Mouse (Mus musculus) lung, embryonic 14.5 days (tissue): Measurements from ENCODE around the gene Astn2. TPM values are rescaled to one million over a fixed set of nuclear protein-coding genes. Genes with fewer than 3 reads are reported as not detected.

Source experiments
- ATAC-seq: fragments of 200-750 bp; cut with Nextera tagmentation; 2 replicates; pipeline ENCODE4 v1.8.0; 2017; ENCODE audit warnings: mild to moderate bottlenecking, moderate TSS enrichment, moderate library complexity; ENCODE audit not compliant: insufficient read depth
- DNase-seq: peaks from one replicate; pipeline ENCODE4 v3.0.0-alpha.2; 2015
- H3K27ac ChIP-seq: fragments of 300-500 bp; sonication (generic); 2 replicates; pipeline ENCODE4 v1.5.1; 2014; ENCODE audit warnings: low read depth, mild to moderate bottlenecking, moderate library complexity
- H3K27me3 ChIP-seq: fragments of 300-500 bp; sonication (generic); 2 replicates; pipeline ENCODE4 v1.6.1; 2014; ENCODE audit warnings: low read length, control low read depth; ENCODE audit not compliant: insufficient read depth
- H3K36me3 ChIP-seq: fragments of 300-500 bp; sonication (generic); 2 replicates; pipeline ENCODE4 v1.6.1; 2014; ENCODE audit warnings: control low read depth; ENCODE audit not compliant: insufficient read depth
- H3K4me1 ChIP-seq: fragments of 300-500 bp; sonication (generic); 2 replicates; pipeline ENCODE4 v1.6.1; 2014; ENCODE audit warnings: antibody characterized with exemption, control low read depth; ENCODE audit not compliant: insufficient read depth
- H3K4me2 ChIP-seq: fragments of 300-500 bp; sonication (generic); 2 replicates; pipeline ENCODE4 v1.6.1; 2014; ENCODE audit warnings: mild to moderate bottlenecking
- H3K4me3 ChIP-seq: fragments of 300-500 bp; sonication (generic); 2 replicates; pipeline ENCODE4 v1.5.1; 2014; ENCODE audit warnings: low read depth, low read length
- H3K9ac ChIP-seq: fragments of 300-500 bp; sonication (generic); 2 replicates; pipeline ENCODE4 v1.6.1; 2014
- H3K9me3 ChIP-seq: fragments of 300-500 bp; sonication (generic); 2 replicates; pipeline ENCODE4 v1.6.1; 2016; ENCODE audit warnings: low read depth, low read length, control low read depth
- CTCF ChIP-seq: IDR thresholded peaks from 2 replicates; pipeline ENCODE4 v1.5.1; 2016; ENCODE audit warnings: antibody characterized with exemption, low read depth
- WGBS: fragments of 180-500 bp; shearing (Covaris S2); extraction: QIAGEN DNeasy Blood & Tissue Kit; methylation state at CpG from one replicate; pipeline ENCODE4 v1.1.7; 2014; 5-methylcytosine and 5-hydroxymethylcytosine counted together
- polyA plus RNA-seq: library from polyadenylated mRNA; unstranded; fragments of >200 nt; fragmentation: Nextera tagmentation; extraction: Ambion mirVana; gene quantifications from 2 replicates; pipeline ENCODE4 v1.2.1, GENCODE M21; 2014

The Astn2 gene
- polyA plus RNA-seq, 1 experiment from 2014 or later, result 1.1 TPM

DNA sequence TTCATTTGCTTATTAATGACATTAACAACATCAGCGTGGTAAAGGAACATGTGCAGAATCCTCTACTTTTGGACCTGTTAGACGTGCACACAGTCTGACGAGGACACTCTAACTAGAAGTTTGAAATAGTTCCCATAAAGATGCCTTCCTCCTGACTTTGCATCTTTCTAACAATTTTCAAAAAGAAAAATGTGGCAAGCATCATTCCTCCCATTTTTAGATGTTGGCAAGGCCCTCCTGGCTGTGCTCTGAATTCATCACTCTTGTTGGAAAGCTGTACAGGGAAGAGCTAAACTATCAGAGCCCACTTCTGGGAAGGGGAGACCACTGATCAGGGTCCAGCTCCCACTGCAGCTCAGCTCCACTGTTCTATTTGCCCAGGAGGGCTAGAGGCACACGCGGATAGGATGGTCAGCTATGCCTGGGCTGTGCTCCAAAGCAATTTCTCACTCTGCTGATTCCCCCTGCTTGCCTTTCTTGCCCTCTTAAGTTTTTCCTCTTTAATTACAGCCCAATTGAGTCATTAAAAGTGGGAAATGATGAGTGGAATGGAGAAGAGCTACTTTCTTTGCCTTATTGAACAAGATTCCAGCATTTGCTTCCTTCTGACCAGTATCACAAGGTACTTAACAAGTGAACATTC lies 630.9 kb downstream of the Astn2 start:
- Histone ChIP-seq H3K4me3 (no peak overlapping the region), H3K9ac (no peak overlapping the region), H3K27ac (no peak overlapping the region), H3K36me3 (no peaks in the 10 kb centered on the region), H3K27me3 (no peaks in the 10 kb centered on the region), H3K4me2 (no peak overlapping the region), H3K9me3 (no peaks in the 10 kb centered on the region), H3K4me1 (no peaks in the 10 kb centered on the region)
- 73% methylated on average over 5 of the region's 5 CpGs for WGBS
- DNase-seq (no peak), ATAC-seq (no peak)
- no peak for TF ChIP-seq CTCF

DNA sequence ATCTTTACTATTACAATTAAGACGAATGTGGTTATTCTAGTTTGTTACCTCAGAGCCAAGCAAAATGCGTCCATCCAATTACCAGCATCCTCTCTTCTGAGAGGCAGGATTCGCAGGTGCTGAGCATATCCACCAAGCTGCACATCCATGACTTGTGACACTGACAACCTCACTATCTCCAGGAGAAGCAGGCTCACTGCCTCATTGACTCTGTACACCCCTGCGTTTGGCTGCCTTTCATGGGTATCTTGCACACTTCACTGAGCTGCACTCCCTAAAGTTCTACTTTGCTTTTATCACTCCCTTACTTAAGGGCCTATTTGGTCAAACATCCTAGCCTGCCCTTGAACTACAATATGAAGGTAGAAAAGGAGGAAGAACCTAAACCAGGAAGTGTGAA lies 633.5 kb downstream of the Astn2 start:
- no peak for TF ChIP-seq CTCF
- H3K9me3 ChIP-seq, result no peaks in the 10 kb centered on the region
- DNase-seq, result no peak
- ATAC-seq, result no peak
- WGBS, result 87% methylated on average over 4 of the region's 4 CpGs
- no peaks in the 10 kb centered on the region for H3K36me3 ChIP-seq
- H3K4me3 ChIP-seq, result no peak overlapping the region
- H3K4me1 ChIP-seq, result no peaks in the 10 kb centered on the region
- H3K4me2 ChIP-seq, result no peak overlapping the region
- H3K27me3 ChIP-seq, result no peaks in the 10 kb centered on the region
- no peak overlapping the region for H3K9ac ChIP-seq
- no peak overlapping the region for H3K27ac ChIP-seq

DNA sequence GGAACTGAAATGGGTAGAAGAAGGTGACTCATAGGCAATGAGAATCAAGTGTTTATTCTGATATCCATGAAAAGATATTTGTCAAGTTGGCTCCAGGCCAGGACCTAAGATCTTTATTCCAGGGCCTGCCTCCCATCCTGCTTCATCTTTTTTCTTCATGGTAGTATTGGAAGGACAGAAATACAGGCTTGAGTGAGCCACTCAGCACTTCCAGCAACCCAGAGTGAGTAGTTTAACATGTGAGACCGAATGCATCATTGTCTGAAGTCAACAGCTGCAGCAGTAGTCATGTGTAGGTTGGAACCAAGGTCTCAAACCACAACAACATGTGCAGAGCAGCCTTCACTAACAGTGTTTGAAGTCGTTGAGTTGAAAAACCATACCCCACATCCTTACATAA lies 636.5 kb downstream of the Astn2 start:
- WGBS, result 45% methylated on average over 2 of the region's 2 CpGs
- Histone ChIP-seq H3K4me1 (no peaks in the 10 kb centered on the region), H3K27ac (no peak overlapping the region), H3K36me3 (no peaks in the 10 kb centered on the region), H3K9ac (no peak overlapping the region), H3K4me2 (no peak overlapping the region), H3K4me3 (no peak overlapping the region), H3K9me3 (no peaks in the 10 kb centered on the region), H3K27me3 (no peaks in the 10 kb centered on the region)
- DNase-seq (no peak), ATAC-seq (no peak)
- TF ChIP-seq CTCF, result no peak

DNA sequence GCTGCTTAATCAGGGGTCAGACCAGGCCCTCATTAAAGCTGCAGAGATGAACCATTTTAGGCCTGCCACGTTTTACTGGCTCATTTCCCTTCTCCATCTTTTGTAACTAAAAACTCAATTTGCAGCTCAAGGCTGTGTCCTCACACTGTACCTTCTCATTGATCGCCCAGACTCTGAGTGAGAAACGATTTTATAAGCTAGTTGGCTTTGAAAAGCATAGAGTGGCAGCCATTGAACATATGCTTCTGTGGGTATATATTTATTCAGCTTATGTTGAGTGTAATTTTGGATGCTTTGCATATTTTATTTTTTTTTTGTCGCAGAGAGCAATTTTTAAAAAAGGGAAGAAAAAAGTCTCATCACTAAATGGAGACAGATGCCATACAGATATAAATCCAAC lies 637.0 kb downstream of the Astn2 start:
- no peaks in the 10 kb centered on the region for H3K27me3 ChIP-seq
- no peaks in the 10 kb centered on the region for H3K9me3 ChIP-seq
- no peak overlapping the region for H3K4me3 ChIP-seq
- H3K4me1 ChIP-seq, result no peaks in the 10 kb centered on the region
- no peak for TF ChIP-seq CTCF
- no peak overlapping the region for H3K9ac ChIP-seq
- ATAC-seq (no peak), DNase-seq (no peak)
- no peak overlapping the region for H3K27ac ChIP-seq
- H3K4me2 ChIP-seq, result no peak overlapping the region
- H3K36me3 ChIP-seq, result no peaks in the 10 kb centered on the region
- 74% methylated on average over 4 of the region's 4 CpGs for WGBS

DNA sequence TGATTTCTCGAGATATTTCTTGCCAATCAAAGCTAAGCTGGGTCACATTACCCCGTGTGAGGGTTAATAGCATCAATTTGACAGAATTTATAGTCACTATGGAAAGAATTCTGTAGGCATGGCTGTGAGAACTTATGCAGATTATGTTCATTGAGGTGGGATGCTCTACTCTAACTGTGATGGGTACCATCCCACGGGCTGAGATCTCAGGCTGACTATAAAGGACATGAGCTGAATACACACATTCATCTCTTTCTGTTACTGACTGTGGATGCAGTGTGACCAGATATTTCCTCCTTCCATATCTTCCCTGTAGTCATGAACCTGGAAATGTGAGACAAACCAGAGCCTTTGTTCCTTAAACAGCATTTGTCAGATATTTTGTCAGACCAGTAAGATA lies 639.1 kb downstream of the Astn2 start:
- Histone ChIP-seq H3K9ac (no peak overlapping the region), H3K36me3 (no peaks in the 10 kb centered on the region), H3K9me3 (no peaks in the 10 kb centered on the region), H3K27ac (no peak overlapping the region), H3K4me3 (no peak overlapping the region), H3K4me1 (no peaks in the 10 kb centered on the region), H3K27me3 (no peaks in the 10 kb centered on the region), H3K4me2 (no peak overlapping the region)
- 71% methylated on average over 3 of the region's 3 CpGs for WGBS
- DNase-seq, result no peak
- ATAC-seq, result no peak
- TF ChIP-seq CTCF, result no peak

DNA sequence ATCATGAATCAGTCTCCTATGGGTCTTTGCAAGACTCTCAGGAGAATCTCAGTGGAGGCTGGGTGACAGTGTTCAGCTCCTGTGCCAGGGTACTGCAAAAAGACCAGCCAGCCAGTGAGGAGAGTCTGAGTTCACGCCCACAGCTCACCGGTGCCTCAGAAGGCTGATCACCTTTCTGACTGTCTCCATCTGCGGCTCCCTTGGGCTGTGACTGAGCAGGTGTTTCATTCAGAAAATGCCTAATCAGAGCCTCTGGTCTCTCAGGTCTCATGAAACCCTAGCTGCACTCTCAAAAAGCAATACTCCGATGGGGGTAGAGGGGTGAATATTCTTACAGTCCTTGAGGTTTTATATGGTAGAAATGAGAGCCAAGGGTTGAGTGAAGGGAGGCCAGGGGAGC lies 640.1 kb downstream of the Astn2 start:
- TF ChIP-seq CTCF, result no peak
- no peak for DNase-seq
- no peak for ATAC-seq

DNA sequence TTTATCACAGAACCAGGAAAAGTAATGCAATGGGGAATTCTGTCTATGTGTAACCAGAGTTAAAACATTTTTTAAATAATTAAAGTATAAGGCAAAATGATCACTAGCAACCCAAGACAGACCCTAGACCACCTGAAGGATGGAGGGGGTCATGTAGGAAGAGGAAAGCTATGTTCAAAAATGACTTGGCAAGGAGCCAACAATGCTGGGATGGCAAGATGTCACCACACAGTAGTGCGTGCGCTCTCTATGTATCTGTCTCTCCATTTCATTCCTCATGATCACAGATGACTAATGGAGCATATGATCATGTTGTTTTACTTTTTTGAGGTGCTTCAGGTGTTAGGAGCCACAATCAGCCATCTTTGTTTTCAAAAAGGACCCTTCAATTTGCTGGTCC lies 640.6 kb downstream of the Astn2 start:
- Histone ChIP-seq H3K27ac (no peak overlapping the region), H3K4me3 (no peak overlapping the region), H3K9me3 (no peaks in the 10 kb centered on the region), H3K36me3 (no peaks in the 10 kb centered on the region), H3K4me1 (no peaks in the 10 kb centered on the region), H3K9ac (no peak overlapping the region), H3K4me2 (no peak overlapping the region), H3K27me3 (no peaks in the 10 kb centered on the region)
- 80% methylated on average over 2 of the region's 2 CpGs for WGBS
- DNase-seq, result no peak
- no peak for TF ChIP-seq CTCF
- ATAC-seq, result no peak

More for the DNA sequence above, 640.1 kb downstream of the Astn2 start:
- no peaks in the 10 kb centered on the region for H3K4me1 ChIP-seq
- H3K4me2 ChIP-seq, result no peak overlapping the region
- H3K27ac ChIP-seq, result no peak overlapping the region
- no peaks in the 10 kb centered on the region for H3K36me3 ChIP-seq
- no peaks in the 10 kb centered on the region for H3K27me3 ChIP-seq
- H3K9me3 ChIP-seq, result no peaks in the 10 kb centered on the region
- no peak overlapping the region for H3K4me3 ChIP-seq
- no peak overlapping the region for H3K9ac ChIP-seq
- WGBS, result 58% methylated on average over 4 of the region's 4 CpGs

DNA sequence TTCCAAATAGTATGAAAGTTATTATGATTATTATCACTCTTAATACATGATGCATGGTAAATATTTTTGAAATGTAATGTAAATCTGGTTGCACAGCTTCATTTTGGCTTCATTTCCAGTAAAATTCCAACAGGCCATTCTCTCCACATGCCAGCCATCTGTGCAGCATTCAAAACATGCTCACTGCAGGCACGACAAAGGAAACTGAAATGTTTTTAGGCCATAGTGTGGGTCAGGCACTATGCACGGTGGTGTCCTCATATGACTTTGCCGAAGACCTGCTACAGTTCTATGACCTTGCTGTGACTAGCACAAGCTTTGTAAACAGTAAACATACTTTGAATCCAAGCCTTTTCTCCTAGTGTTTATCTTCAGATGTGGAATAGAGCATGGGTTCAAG lies 642.3 kb downstream of the Astn2 start:
- Histone ChIP-seq H3K27me3 (no peaks in the 10 kb centered on the region), H3K4me1 (no peaks in the 10 kb centered on the region), H3K27ac (no peak overlapping the region), H3K9ac (no peak overlapping the region), H3K4me3 (no peak overlapping the region), H3K9me3 (no peaks in the 10 kb centered on the region), H3K36me3 (no peaks in the 10 kb centered on the region), H3K4me2 (no peak overlapping the region)
- no peak for TF ChIP-seq CTCF
- DNase-seq (peak; percentile 48), ATAC-seq (peak; percentile 69; the same call in 1 of the 2 replicates)
- WGBS, result 43% methylated on average over 3 of the region's 3 CpGs
